Mouse (Mus musculus) lung, postnatal 0 days (tissue): ENCODE measurements around the gene Hdhd5. TPM values are rescaled to one million over a fixed set of nuclear protein-coding genes. Genes with fewer than 3 reads are reported as not detected.

Experiments
- ATAC-seq: fragments of 200-750 bp; cut with Nextera tagmentation; 2 replicates; pipeline ENCODE4 v1.8.0; 2017; ENCODE audit warnings: moderate library complexity
- DNase-seq: peaks from one replicate; pipeline ENCODE4 v3.0.0-alpha.2; 2016; ENCODE audit warnings: low spot score
- H3K27ac ChIP-seq: fragments of 300-500 bp; sonication (generic); 2 replicates; pipeline ENCODE4 v1.5.1; 2014; ENCODE audit warnings: antibody characterized with exemption, mild to moderate bottlenecking, low read length, mixed read lengths
- H3K27me3 ChIP-seq: fragments of 300-500 bp; sonication (generic); replicated peaks from 2 replicates; pipeline ENCODE4 v1.6.1; 2014; ENCODE audit warnings: low read length, mixed read lengths; ENCODE audit not compliant: insufficient read depth
- H3K36me3 ChIP-seq: fragments of 300-500 bp; sonication (generic); 2 replicates; pipeline ENCODE4 v1.6.1; 2014; ENCODE audit warnings: low read length, mixed read lengths; ENCODE audit not compliant: insufficient read depth
- H3K4me1 ChIP-seq: fragments of 300-500 bp; sonication (generic); 2 replicates; pipeline ENCODE4 v1.6.1; 2014; ENCODE audit warnings: antibody characterized with exemption, low read depth, low read length, mixed read lengths; ENCODE audit not compliant: insufficient read depth
- H3K4me2 ChIP-seq: fragments of 300-500 bp; sonication (generic); replicated peaks from 2 replicates; pipeline ENCODE4 v1.6.1; 2014; ENCODE audit warnings: low read depth, mild to moderate bottlenecking, low read length, moderate library complexity, mixed read lengths
- H3K4me3 ChIP-seq: fragments of 300-500 bp; sonication (generic); 2 replicates; pipeline ENCODE4 v1.5.1; 2014; ENCODE audit warnings: low read depth, low read length
- H3K9ac ChIP-seq: fragments of 300-500 bp; sonication (generic); replicated peaks from 2 replicates; pipeline ENCODE4 v1.6.1; 2014; ENCODE audit warnings: low read depth, mild to moderate bottlenecking
- H3K9me3 ChIP-seq: fragments of 300-500 bp; sonication (generic); 2 replicates; pipeline ENCODE4 v1.6.1; 2016; ENCODE audit warnings: low read length, mixed read lengths
- CTCF ChIP-seq: IDR thresholded peaks from 2 replicates; pipeline ENCODE4 v1.5.1; 2016; ENCODE audit warnings: antibody characterized with exemption, mild to moderate bottlenecking
- EP300 ChIP-seq: IDR thresholded peaks from 2 replicates; pipeline ENCODE4 v1.6.1; 2016; ENCODE audit warnings: antibody characterized with exemption, mild to moderate bottlenecking, control low read depth
- WGBS: fragments of 180-500 bp; shearing (Covaris S2); extraction: QIAGEN DNeasy Blood & Tissue Kit; methylation state at CpG from one replicate; pipeline ENCODE4 v1.1.7; 2014; 5-methylcytosine and 5-hydroxymethylcytosine counted together
- polyA plus RNA-seq: library from polyadenylated mRNA; unstranded; fragments of >200 nt; fragmentation: Nextera tagmentation; extraction: Ambion mirVana; gene quantifications from 2 replicates; pipeline ENCODE4 v1.2.1, GENCODE M21; 2015

Gene Hdhd5
- polyA plus RNA-seq, 1 experiment from 2014 or later = 10.1 TPM

- H3K36me3 ChIP-seq = peaks cover 8% of the 10 kb centered on the region; the same call in 1 of the 2 replicates
- 19% methylated on average over 8 of the region's 8 CpGs for WGBS
- H3K9me3 ChIP-seq = no peaks in the 10 kb centered on the region
- H3K27ac ChIP-seq = no peak overlapping the region; the same call in 1 of the 2 replicates
- H3K4me3 ChIP-seq = no peak overlapping the region
- peak; percentile 72 for ATAC-seq
- DNase-seq = peak; percentile 76
- TF ChIP-seq EP300 (no peak), CTCF (peak; percentile 72)
- H3K4me2 ChIP-seq = peak overlapping the region; percentile 37; the same call in 1 of the 2 replicates
- H3K27me3 ChIP-seq = no peaks in the 10 kb centered on the region
- no peak overlapping the region for H3K9ac ChIP-seq
- no peaks in the 10 kb centered on the region for H3K4me1 ChIP-seq
These were observed 47.9 kb downstream of the Hdhd5 start for GRCm38 (mm10) chr6:120483211-120483626.

GRCm38 (mm10) chr6:120482756-120483155 lies 48.4 kb downstream of the Hdhd5 start:
- no peak overlapping the region for H3K4me3 ChIP-seq
- no peak for DNase-seq
- 0 out of 2 replicates have a peak, but pooled peaks have one; percentile 3 for TF ChIP-seq CTCF
- TF ChIP-seq EP300 = no peak
- no peak overlapping the region for H3K4me2 ChIP-seq
- 26% methylated on average over 6 of the region's 6 CpGs for WGBS
- H3K36me3 ChIP-seq = peaks cover 10% of the 10 kb centered on the region; the same call in 1 of the 2 replicates
- no peaks in the 10 kb centered on the region for H3K4me1 ChIP-seq
- no peaks in the 10 kb centered on the region for H3K27me3 ChIP-seq
- no peak overlapping the region for H3K9ac ChIP-seq
- ATAC-seq = peak; percentile 39
- no peaks in the 10 kb centered on the region for H3K9me3 ChIP-seq
- H3K27ac ChIP-seq = no peak overlapping the region; the same call in 1 of the 2 replicates

DNA sequence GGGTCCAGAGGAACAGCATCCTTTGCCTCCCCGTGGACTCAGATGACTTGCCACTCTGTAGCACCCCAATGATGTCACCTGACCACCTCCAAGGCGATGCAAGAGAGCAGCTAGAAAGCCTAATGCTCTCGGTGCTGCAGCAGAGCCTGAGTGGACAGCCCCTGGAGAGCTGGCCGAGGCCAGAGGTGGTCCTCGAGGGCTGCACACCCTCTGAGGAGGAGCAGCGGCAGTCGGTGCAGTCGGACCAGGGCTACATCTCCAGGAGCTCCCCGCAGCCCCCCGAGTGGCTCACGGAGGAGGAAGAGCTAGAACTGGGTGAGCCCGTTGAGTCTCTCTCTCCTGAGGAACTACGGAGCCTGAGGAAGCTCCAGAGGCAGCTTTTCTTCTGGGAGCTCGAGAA lies 49.1 kb downstream of the Hdhd5 start:
- Histone ChIP-seq H3K4me1 (no peaks in the 10 kb centered on the region), H3K4me2 (no peak overlapping the region), H3K9me3 (no peaks in the 10 kb centered on the region), H3K27ac (no peak overlapping the region), H3K4me3 (no peak overlapping the region), H3K36me3 (peaks cover 10% of the 10 kb centered on the region; the same call in 1 of the 2 replicates), H3K9ac (no peak overlapping the region), H3K27me3 (no peaks in the 10 kb centered on the region)
- TF ChIP-seq CTCF (no peak), EP300 (no peak)
- ATAC-seq (no peak), DNase-seq (no peak)
- 85% methylated on average over 13 of the region's 14 CpGs for WGBS

DNA sequence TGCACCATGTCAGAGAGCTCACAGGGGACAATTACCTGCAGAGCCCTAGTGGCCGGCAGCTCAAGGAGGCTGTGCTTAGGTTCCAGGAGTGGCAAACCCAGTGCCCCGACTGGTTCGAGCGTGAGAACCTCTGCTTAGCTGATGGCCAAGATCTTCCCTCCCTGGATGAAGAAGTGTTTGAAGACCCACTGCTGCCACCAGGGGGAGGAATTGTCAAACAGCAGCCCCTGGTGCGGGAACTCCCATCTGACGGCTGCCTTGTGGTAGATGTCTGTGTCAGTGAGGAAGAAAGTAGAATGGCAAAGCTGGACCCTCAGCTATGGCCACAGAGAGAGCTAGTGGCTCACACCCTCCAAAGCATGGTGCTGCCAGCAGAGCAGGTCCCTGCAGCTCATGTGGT lies 49.6 kb downstream of the Hdhd5 start:
- Histone ChIP-seq H3K4me2 (no peak overlapping the region), H3K9me3 (no peaks in the 10 kb centered on the region), H3K9ac (no peak overlapping the region), H3K27ac (no peak overlapping the region), H3K36me3 (peaks cover 10% of the 10 kb centered on the region; the same call in 1 of the 2 replicates), H3K4me3 (no peak overlapping the region), H3K27me3 (no peaks in the 10 kb centered on the region), H3K4me1 (no peaks in the 10 kb centered on the region)
- no peak for TF ChIP-seq EP300
- peak; percentile 50 for TF ChIP-seq CTCF
- WGBS = 85% methylated on average over 6 of the region's 6 CpGs
- ATAC-seq (no peak), DNase-seq (peak; percentile 36)

DNA sequence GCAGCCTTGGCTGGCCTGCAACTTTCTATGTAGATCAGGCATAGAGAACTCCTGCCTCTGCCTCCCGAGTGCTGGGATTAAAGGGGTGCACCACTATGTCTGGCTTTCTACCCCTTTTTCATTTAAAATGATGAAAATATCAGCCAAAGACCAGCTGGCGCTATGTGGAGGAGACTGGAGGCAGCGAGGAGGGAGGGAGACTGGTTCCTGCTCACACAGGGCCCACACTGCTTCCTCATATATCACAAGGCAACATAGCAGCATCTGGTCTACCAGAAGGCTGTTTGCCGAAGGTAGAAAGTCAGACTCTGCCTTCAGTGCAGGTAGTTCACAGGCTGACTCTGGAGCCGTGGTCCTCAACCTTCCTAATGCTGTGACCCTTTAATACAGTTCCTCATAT lies 50.8 kb downstream of the Hdhd5 start:
- Histone ChIP-seq H3K9ac (no peak overlapping the region), H3K4me2 (no peak overlapping the region), H3K36me3 (peaks cover 10% of the 10 kb centered on the region; the same call in 1 of the 2 replicates), H3K27ac (no peak overlapping the region), H3K4me3 (no peak overlapping the region), H3K4me1 (no peaks in the 10 kb centered on the region), H3K9me3 (no peaks in the 10 kb centered on the region), H3K27me3 (no peaks in the 10 kb centered on the region)
- TF ChIP-seq CTCF (no peak), EP300 (no peak)
- ATAC-seq (no peak), DNase-seq (no peak)
- 93% methylated on average over 5 of the region's 5 CpGs for WGBS

GRCm38 (mm10) chr6:120479302-120479701 lies 51.8 kb downstream of the Hdhd5 start:
- no peak for ATAC-seq
- 46% methylated on average over 2 of the region's 2 CpGs for WGBS
- H3K36me3 ChIP-seq = peaks cover 10% of the 10 kb centered on the region; the same call in 1 of the 2 replicates
- H3K4me2 ChIP-seq = no peak overlapping the region
- H3K4me1 ChIP-seq = no peaks in the 10 kb centered on the region
- TF ChIP-seq EP300 (0 out of 2 replicates have a peak, but pooled peaks have one; percentile 40), CTCF (no peak)
- no peak overlapping the region for H3K27ac ChIP-seq
- H3K4me3 ChIP-seq = no peak overlapping the region
- no peaks in the 10 kb centered on the region for H3K9me3 ChIP-seq
- H3K27me3 ChIP-seq = no peaks in the 10 kb centered on the region
- peak; percentile 61 for DNase-seq
- no peak overlapping the region for H3K9ac ChIP-seq

DNA sequence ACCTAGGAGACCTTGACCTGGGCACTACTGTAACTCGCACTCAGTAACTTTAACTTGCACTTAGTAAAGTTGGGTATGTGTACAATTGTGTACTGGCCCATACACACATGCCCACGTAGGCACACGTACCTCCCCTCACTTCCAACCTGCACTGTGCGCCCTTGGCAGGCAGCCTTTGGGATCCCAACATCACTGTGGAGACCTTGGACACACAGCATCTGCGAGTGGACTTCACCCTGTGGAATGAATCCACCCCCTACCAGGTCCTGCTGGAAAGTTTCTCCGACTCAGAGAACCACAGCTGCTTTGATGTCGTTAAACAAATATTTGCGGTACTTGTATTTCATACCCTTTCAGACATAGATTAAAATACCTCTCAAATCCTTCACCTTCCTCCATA lies 55.8 kb downstream of the Hdhd5 start:
- peak; percentile 21 for DNase-seq
- H3K27me3 ChIP-seq = no peaks in the 10 kb centered on the region
- H3K9ac ChIP-seq = no peak overlapping the region
- H3K36me3 ChIP-seq = peaks cover 10% of the 10 kb centered on the region; the same call in 1 of the 2 replicates
- no peak overlapping the region for H3K27ac ChIP-seq
- ATAC-seq = peak; percentile 12; the same call in 1 of the 2 replicates
- TF ChIP-seq EP300 (no peak), CTCF (no peak)
- H3K4me3 ChIP-seq = no peak overlapping the region
- H3K4me1 ChIP-seq = no peaks in the 10 kb centered on the region
- WGBS = 52% methylated on average over 8 of the region's 8 CpGs
- H3K4me2 ChIP-seq = no peak overlapping the region
- H3K9me3 ChIP-seq = no peaks in the 10 kb centered on the region
